Mouse (Mus musculus) gonadal fat pad, adult 2 months (tissue): ENCODE measurements around the gene Ovol3. TPM values are rescaled to one million over a fixed set of nuclear protein-coding genes. Genes with fewer than 3 reads are reported as not detected.
"Not testable (repeated sequence)": the region's sequence is repeated elsewhere in the genome, so short reads cannot be mapped to it uniquely, and the experiment has no call there.

Experiments
- DNase-seq: peaks from one replicate; pipeline ENCODE4 v3.0.0-alpha.2; 2012; ENCODE audit warnings: low read depth
- polyA plus RNA-seq: library from polyadenylated mRNA; depleted of rRNA; stranded (reverse); fragments of >200 nt; gene quantifications from 2 replicates; pipeline ENCODE4 v1.2.3, GENCODE M21; 2012

Gene Ovol3
- polyA plus RNA-seq, 1 experiment, result not detected

GRCm38 (mm10) chr7:30224206-30224605 is 11.3 kb downstream of the Ovol3 start:
- no peak for DNase-seq

GRCm38 (mm10) chr7:30222205-30222604 is 13.3 kb downstream of the Ovol3 start:
- DNase-seq, result no peak

DNA sequence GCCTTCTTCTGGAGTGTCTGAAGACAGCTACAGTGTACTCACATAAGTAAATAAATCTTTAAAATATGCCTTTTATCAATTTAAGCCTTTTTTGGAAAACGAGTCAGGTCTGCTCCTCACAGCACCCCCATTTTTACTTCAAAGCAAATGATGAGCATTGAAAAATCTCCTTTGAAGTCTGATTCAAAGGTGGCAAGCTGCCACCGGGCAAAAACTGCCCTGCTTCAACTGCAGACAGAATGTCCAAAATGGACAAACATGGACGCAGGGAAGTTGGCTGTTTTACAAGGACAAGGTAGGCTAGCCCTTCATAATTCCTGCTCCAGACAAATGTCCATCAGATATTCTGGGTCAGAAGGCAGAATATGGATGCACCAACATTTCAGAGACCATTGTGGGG is 14.1 kb downstream of the Ovol3 start:
- no peak for DNase-seq

DNA sequence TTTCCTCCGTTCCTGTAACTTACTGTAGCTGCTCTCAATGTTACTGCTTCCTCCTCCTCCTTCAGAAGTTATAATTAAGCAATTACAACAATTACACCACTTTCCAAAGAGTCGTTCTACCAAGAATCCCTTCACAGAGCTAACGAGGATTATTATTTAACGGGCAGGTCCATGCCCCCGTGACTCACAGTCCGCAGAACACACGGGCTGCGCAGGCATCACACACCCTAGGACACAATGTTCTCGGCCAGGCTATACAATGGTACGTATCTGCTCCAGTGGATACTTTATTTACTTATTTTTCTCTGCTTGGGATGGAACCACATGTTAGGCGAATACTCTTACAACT is 15.5 kb downstream of the Ovol3 start:
- DNase-seq, result no peak

DNA sequence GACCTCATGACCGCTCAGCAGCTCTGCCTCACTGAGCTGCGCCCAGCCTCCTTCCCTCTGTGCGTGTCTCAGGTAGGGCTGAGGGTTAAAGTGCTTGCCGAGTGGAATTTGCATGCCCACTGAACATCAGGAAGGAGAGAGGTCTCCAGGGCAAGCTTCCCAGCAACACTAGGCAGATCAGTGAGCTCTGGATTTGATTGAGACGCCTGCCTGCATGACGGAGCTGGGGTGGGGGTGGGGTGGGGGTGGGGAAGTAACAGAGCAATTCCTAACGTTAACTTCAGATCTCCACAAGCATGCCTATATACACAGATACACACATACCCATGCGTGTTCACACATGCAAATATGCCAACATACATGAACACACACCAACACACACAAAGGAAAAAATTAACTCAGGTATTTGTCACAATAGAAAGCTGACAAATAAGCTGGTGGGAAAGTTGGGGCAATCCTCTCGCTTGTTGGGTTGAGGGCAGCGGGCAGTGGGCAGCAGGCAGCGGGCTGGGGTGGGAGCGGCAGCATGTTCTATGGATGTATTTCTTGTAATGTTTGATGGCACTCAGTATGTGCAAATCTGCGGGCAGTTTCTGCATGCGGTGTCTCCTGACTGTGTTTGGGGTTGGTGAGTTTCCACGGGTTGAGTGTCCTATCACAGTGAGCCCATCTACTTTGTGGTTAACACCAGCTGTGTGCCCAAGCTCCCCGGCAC is 16.1 kb downstream of the Ovol3 start:
- DNase-seq, result no peak

GRCm38 (mm10) chr7:30217277-30217676 is 18.2 kb downstream of the Ovol3 start:
- no peak for DNase-seq

DNA sequence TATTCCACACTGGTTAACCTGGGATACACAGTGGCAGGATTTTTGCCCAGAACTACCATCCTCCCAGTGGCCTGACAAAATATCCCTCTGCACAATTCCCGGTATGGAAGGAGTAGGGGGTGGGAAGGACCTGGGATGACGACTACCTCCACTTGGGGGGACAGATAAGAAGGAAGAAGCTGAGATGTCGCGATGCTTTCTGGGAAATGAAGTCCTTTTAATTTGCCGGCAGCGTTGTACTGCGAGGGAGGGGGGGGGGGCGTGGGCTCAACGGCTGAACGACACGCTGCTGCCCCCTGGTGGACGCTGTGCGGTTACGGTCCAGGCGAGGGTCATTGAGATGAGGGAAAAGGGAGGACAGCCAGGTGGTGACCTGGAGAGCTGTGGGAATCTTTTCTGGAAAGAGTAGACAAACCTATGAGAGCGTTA is 18.8 kb downstream of the Ovol3 start:
- DNase-seq, result no peak

DNA sequence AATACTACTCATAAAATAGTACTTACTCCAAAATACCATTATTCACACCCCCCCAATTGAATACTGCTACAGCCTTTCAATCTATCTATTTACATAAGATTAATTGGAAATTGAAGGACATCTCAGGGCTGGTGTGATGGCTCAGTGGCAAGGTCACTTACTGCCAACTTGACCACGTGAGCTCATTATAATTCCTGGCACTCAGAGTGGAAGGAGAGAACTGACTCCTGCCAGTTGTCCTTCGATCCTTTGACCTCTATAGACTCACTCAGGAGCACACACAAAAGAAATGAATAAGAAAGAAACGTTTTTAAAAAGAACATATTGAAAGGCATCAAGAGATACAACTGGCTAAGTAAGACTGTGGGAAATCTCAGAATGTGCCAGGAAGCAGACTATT is 19.6 kb downstream of the Ovol3 start:
- DNase-seq, result no peak

GRCm38 (mm10) chr7:30213881-30214280 is 21.6 kb downstream of the Ovol3 start:
- no peak for DNase-seq

GRCm38 (mm10) chr7:30211025-30211424 is 24.5 kb downstream of the Ovol3 start:
- no peak for DNase-seq

DNA sequence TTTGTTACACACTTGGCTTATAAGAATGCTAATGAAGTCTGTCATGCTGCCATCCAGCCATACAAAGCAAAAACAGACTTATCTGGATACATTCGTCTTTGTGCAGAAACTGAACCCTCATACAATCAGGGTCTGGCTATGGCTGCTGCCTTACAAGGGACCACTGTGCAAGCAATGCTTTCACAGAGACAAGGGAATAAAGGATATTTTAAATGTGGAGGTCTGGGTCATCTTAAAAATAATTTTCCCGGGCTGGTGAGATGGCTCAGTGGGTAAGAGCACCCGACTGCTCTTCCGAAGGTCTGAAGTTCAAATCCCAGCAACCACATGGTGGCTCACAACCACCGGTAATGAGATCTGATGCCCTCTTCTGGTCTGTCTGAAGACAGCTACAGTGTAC is 29.2 kb downstream of the Ovol3 start:
- DNase-seq, result not testable (repeated sequence)

DNA sequence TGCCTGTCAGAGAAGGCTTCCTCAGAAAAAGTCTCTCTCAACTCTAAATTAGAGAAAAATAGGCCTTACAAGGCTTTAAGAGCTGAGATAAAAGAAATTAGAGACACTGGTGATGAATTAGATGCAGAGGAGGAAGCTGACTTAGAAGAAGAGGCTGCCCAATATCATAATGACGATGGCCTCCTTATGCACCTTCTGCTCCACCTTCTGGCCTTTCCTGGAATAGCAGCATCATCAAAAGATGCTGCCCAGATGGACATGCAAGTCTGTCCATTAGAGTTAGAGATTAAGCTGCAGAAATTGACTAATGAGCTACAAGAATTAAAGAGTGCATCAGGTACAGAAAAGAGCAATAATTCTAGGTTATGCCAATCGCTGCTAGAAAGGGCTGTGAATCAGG is 30.1 kb downstream of the Ovol3 start:
- no peak for DNase-seq

GRCm38 (mm10) chr7:30204380-30204779 is 31.1 kb downstream of the Ovol3 start:
- no peak for DNase-seq

GRCm38 (mm10) chr7:30202895-30203690 is 32.4 kb downstream of the Ovol3 start:
- no peak for DNase-seq

DNA sequence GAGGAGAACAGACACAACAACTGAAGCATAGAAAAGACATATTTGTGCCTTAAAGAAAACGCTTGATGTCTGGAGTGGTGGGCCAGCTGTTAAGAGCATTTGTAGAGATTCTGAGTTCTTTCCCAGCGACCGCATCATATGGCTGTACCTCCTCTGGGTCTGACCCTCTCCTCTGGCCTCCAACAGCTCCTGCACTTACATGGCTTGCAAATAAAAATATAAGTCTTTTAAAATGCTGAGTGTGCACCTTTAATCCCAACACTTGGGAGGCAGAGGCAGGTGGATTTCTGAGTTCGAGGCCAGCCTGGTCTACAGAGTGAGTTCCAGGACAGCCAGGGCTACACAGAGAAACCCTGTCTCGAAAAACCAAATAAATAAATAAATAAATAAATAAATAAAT is 34.9 kb downstream of the Ovol3 start:
- not testable (repeated sequence) for DNase-seq

GRCm38 (mm10) chr7:30200200-30200599 is 35.3 kb downstream of the Ovol3 start:
- DNase-seq, result no peak

- DNase-seq, result no peak
Measured at GRCm38 (mm10) chr7:30199498-30200139, 35.9 kb downstream of the Ovol3 start.

GRCm38 (mm10) chr7:30198481-30198971 is 37.0 kb downstream of the Ovol3 start, which contains the start of gene Capns1:
TSS of gene Capns1 (minus strand) at chr7:30198811.
- no peak for DNase-seq

DNA sequence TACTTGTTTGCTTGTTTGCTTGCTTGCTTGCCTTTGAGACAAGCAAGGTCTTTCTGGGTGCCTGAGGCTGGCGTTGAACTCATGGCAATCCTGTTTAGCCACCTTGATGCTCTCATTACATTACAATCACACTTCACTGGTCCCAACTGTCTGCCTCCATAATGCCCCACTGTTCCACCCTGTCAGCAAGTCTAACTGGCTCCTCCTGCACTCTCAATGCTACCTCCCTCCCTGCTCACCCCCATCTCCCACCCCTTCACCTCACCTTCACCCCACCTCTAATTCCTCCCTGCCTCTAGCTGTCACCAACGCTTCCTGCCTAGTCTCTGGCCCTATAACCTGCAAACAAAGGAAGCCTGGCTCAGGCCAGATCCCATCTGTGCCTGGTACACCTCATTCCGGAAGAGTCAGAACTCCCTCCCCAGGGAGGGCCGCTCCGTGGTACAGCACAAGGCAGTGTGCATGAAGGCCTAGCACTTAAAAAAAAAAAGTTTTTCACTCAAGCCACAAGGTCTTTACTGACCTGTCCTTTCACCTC is 37.9 kb downstream of the Ovol3 start:
- DNase-seq, result no peak

DNA sequence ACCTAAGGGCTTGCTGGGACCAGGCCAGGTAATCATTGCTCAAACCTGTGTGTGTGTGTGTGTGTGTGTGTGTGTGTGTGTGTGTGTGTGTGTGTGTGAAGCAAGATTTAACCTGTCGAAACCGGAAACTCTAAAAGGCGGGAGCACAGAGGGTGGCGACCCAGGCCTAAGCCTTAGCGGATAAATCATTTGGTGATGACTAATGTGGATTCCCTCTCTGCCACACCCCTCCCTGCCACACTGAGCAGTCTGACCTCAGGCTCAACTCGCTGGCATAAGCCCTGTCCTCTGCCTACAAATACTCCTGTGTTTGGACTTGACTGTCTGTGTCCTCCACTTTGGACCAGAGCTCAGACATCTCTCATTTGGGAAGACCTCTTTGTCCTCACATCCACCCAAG is 39.4 kb downstream of the Ovol3 start:
- DNase-seq, result no peak

- DNase-seq, result no peak
Measured at GRCm38 (mm10) chr7:30195461-30195860, 40.1 kb downstream of the Ovol3 start.

- no peak for DNase-seq
Measured at GRCm38 (mm10) chr7:30194884-30195283, 40.6 kb downstream of the Ovol3 start.
